Mouse (Mus musculus) activated CD4-positive, CD25-positive, alpha-beta regulatory T cell, adult 4 months (primary cell): ENCODE data around the gene Kndc1. TPM values are rescaled to one million over a fixed set of nuclear protein-coding genes. Genes with fewer than 3 reads are reported as not detected.
A peak's percentile ranks its signal among the peaks of the same experiment; 100 is the strongest.

ENCODE experiments used
- ATAC-seq: one replicate; pipeline ENCODE4 v1.8.0; 2017
- polyA plus RNA-seq, 2 experiments: library from polyadenylated mRNA; unstranded; fragments of 100-300 nt; shearing (Covaris generic); gene quantifications; one replicate each; pipeline ENCODE4 v1.2.1; 2017

Gene Kndc1
- polyA plus RNA-seq, 2 experiments from 2014 or later: 0.12 to 0.22 TPM

- ATAC-seq: peak; percentile 85
Measured at GRCm38 (mm10) chr7:139905661-139906060, 11.2 kb downstream of the Kndc1 start.

- ATAC-seq: no peak
Measured at GRCm38 (mm10) chr7:139908176-139908575, 13.7 kb downstream of the Kndc1 start.

DNA sequence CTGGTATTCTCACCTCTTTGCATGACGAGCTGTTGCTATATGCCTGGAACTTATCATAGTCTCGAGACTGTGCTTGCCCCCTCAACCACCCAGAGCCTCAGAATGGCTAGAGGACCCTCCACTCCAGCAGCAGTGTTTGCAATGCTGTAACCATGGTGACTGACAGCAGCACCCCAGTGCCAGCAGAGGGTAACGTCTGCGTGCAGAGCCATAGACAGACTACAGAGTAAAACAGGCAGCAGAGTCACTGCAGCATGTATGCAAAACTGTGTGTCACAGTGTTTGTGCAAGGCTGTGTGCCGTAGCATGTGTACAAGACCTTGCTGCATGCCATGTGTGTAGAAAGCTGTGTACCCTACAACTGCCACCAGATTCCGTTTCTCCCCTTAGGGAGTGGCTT is 15.0 kb downstream of the Kndc1 start:
- no peak for ATAC-seq

GRCm38 (mm10) chr7:139910204-139910835 is 15.8 kb downstream of the Kndc1 start:
- no peak for ATAC-seq

- ATAC-seq: no peak
Measured at GRCm38 (mm10) chr7:139914141-139915047, 19.9 kb downstream of the Kndc1 start.

DNA sequence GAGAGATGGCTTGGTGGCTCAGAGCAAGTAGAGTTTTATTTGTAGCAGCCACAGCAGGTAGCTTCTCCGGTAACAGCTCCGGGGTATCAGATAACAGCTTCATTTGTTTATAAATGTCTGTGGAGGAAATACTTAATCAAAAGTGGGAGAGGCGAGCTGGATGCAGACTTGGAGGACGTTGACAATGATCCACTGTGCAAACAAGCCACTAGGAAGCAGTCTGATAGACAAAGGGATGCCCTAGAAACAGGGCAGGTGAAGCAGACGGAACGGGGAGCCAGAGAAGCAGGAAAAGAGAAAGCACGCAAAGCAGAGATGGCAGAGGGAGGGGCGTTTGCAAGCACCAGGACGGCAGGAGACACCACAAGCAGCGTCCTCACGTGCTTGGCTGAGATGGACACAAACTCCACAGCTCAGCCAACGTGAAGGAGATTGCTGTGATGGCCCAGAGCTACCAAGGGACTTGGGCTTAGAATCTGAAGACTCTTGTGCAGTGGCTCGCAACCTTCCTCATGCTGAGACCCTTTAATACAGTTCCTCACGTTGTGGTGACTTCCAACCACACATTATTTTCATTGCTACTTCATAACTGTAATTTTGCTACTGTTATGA is 21.3 kb downstream of the Kndc1 start:
- ATAC-seq: peak; percentile 43

GRCm38 (mm10) chr7:139916345-139916744 is 21.8 kb downstream of the Kndc1 start:
- ATAC-seq: no peak

- ATAC-seq: no peak
Measured at GRCm38 (mm10) chr7:139918262-139918661, 23.8 kb downstream of the Kndc1 start.

- ATAC-seq: no peak
Measured at GRCm38 (mm10) chr7:139930732-139931131, 36.2 kb downstream of the Kndc1 start.

DNA sequence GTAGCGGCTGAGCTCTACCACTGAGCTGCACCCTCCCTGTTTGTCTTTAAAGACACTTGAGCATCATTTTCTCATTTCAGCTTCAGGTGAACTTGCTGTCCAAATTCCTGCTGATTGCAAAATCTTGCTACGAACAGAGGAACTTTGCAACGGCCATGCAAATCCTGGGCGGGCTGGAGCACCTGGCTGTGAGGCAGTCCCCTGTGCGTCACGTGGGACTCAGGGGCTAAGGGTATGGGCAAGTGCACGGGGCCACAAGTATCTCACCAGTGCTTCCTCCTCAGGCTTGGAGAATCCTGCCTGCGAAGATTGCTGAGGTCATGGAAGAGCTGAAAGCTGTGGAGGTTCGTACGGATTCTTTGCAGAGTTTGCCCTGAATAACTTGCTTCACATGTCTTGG is 42.2 kb downstream of the Kndc1 start:
- ATAC-seq: no peak

GRCm38 (mm10) chr7:139937138-139937537 is 42.6 kb downstream of the Kndc1 start:
- no peak for ATAC-seq

- no peak for ATAC-seq
Measured at GRCm38 (mm10) chr7:139937810-139938209, 43.3 kb downstream of the Kndc1 start.

DNA sequence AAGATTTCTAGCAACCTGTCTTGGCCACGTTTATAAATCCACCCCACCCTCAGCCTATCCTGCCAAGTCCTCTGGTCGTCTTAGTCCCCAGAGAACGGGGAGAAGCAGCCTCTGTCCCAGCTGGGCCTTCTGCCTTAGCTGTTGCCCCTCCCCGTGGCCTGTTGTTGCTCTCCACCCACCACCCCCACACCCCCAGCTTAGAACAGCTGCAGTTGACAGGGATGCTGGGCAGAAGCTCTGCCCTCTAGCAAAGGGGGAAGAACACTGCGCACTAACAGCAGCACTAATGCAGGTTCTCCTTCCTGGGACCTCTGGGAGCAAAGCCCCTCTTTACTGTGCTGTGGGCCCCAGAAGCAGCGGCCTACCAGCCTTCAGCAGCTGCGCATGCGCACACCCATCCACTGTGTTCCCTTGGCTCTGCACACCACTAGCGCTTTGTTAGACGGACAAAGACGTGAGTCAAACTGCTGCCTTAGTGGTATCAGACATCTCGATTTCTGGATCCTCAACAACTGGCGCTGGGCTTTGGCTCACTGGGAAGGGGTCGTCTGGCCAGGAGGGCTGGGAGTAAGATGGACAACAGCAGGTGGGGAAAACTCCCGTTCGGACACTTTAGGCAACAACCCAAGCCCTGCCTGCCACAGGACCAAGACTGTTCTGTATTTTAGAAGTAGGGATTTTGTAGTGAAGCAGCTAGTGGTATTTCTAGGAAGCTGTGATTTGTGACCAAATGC is 46.1 kb downstream of the Kndc1 start:
- ATAC-seq: no peak

GRCm38 (mm10) chr7:139943674-139944281 is 49.3 kb downstream of the Kndc1 start, which contains the start of gene Utf1:
TSS of gene Utf1 (plus strand) at chr7:139943789.
- ATAC-seq: peak; percentile 78

- ATAC-seq: peak; percentile 10
Measured at GRCm38 (mm10) chr7:139944291-139945240, 50.1 kb downstream of the Kndc1 start.

GRCm38 (mm10) chr7:139945516-139945915 is 51.0 kb downstream of the Kndc1 start:
- ATAC-seq: no peak

DNA sequence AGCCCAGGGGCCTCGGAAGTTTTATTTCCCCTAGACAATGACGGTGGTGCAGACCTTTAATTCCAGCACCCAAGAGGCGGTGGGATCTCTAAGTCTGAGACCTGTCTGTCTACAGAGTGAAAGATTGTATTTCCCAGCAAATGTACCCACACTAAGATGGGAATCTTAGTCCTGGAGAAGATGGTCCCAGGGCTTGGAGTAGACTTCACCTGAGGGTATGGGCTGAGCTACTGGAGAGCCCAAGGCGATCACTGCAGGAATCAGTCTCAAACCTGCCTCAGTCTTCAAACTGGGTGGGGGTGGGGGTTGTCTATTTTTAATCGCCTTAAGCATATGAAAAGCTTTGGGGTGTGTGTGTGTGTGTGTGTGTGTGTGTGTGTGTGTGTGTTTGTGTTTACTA is 51.5 kb downstream of the Kndc1 start:
- no peak for ATAC-seq

- ATAC-seq: peak; percentile 61
Measured at GRCm38 (mm10) chr7:139949893-139950282, 55.4 kb downstream of the Kndc1 start.

- peak; percentile 74 for ATAC-seq
Measured at GRCm38 (mm10) chr7:139950283-139950971, 55.9 kb downstream of the Kndc1 start.

DNA sequence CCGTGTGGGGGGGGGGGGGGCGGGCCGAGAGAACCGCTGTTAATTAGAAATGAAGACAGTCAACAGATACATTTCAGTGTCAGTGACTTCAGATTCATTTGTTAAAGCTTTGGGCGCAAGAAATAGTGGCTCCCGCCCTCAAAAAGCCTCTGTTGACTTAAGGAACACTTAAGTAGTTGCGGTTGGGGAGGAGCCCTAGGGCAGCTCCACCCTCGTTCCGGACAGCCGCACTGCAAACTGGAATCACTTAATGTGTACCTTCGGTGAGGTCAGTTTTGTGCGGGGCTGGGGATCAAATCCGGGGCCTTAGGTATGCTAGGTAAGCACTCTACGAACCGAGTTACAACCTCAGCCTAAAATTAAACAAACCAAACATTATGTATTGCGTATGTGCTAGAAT is 56.6 kb downstream of the Kndc1 start:
- ATAC-seq: no peak
